Mouse (Mus musculus) layer of hippocampus, adult 9-11 months (tissue): ENCODE measurements around the gene Kirrel2.

Source experiments
- DNase-seq: peaks from one replicate; pipeline ENCODE4 v3.0.0; 2022

Kirrel2 gene

GRCm38 (mm10) chr7:30411023-30411422 lies 46.5 kb downstream of the Kirrel2 start:
- DNase-seq, result no peak

- no peak for DNase-seq
Measured at GRCm38 (mm10) chr7:30409789-30410188, 47.7 kb downstream of the Kirrel2 start.

GRCm38 (mm10) chr7:30408639-30409038 lies 48.9 kb downstream of the Kirrel2 start:
- no peak for DNase-seq

- DNase-seq, result no peak
Measured at GRCm38 (mm10) chr7:30402343-30402742, 55.1 kb downstream of the Kirrel2 start.

DNA sequence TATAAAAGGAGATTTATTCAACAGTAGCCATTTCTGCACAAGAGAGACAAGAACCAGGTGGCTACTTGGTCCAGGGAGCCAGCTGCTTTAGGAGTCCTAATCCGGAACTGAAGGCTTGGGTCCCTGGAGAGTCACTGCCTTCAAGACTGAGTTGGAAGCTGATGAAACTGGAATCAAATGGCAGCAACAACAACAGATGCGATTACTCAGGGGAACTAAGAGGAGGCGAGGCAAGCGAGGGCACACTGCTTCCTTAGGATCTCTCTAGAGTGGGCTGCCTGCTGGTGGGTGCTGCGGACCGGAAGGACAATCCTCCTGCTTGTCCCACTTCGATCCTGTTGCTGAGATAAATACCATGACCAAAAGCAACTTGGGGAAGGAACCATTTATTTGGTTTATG lies 57.8 kb downstream of the Kirrel2 start:
- DNase-seq, result no peak
